Mouse (Mus musculus) C2C12 (cell line): ENCODE data around the gene Adam20.

ENCODE experiments used
- CTCF ChIP-seq: IDR thresholded peaks from one replicate; pipeline ENCODE4 v1.5.1; 2011; ENCODE audit not compliant: control insufficient read depth, insufficient read depth, insufficient read length
- MAX ChIP-seq: IDR thresholded peaks from one replicate; pipeline ENCODE4 v1.6.1; 2011; ENCODE audit warnings: mild to moderate bottlenecking, control low read depth
- MYOD1 ChIP-seq: IDR thresholded peaks from one replicate; pipeline ENCODE4 v1.6.1; 2011; ENCODE audit warnings: low read depth; ENCODE audit not compliant: control insufficient read depth, insufficient read length
- MYOG ChIP-seq: IDR thresholded peaks from one replicate; pipeline ENCODE4 v1.6.1; 2011; ENCODE audit not compliant: control insufficient read depth, insufficient read length; ENCODE audit errors: extremely low read depth

- TF ChIP-seq MYOD1 (no peak), CTCF (no peak), MAX (no peak), MYOG (no peak)
These were observed 10.5 kb downstream of the Adam20 start for GRCm38 (mm10) chr8:40803379-40804079.
